Mouse (Mus musculus): ENCODE results near the gene Gm10306.

DNA sequence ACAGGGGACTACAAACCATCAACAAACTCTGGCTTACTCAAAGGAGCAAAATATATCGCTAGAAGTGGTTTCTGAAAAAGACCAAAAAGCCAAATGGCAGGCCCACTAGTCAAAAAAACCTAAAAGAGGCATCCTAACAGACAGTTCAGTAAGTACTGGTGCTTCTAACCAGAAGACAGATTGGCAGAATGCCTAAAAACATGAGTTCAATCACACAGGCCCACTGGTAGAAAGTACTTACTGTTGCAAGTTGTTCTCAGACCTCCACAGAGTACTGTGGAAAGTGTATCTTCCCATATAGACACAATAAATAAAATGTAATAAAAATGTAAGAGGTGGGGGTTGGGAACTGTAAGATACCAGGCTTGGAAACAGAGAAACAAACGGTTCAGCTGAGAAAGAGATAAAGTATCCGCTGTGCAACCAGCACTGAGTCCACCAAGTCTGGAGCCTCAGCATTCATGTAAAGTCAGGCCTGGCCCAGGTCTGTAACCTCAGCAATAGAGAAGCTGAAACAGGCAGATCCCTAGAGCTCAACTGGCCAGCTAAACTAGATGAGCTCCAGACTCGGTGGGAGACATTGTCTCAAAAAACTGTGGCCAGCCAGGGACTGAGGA, 35.5 kb downstream of the Gm10306 start:
- TF ChIP-seq CTCF (IDR thresholded peaks at IDR 0.05; ENCODE audit: insufficient read depth, low read length): no peak
- TF ChIP-seq POLR2A (IDR thresholded peaks at IDR 0.05; ENCODE audit: borderline replicate concordance, extremely low read depth, low read depth, low read length): no peak
